Mouse (Mus musculus) megakaryocyte, embryonic 14.5 days (primary cell): ENCODE measurements around the gene Optn. TPM values are rescaled to one million over a fixed set of nuclear protein-coding genes. Genes with fewer than 3 reads are reported as not detected.

Source experiments
- H3K27me3 ChIP-seq: replicated peaks from 2 replicates; pipeline ENCODE3; 2012; ENCODE audit warnings: inconsistent platforms
- H3K36me3 ChIP-seq: replicated peaks from 2 replicates; pipeline ENCODE3; 2012; ENCODE audit warnings: low read length, inconsistent platforms, mixed read lengths
- H3K4me1 ChIP-seq: 2 replicates; pipeline ENCODE4 v1.6.1; 2012; ENCODE audit warnings: inconsistent platforms
- H3K4me3 ChIP-seq: replicated peaks from 2 replicates; pipeline ENCODE3; 2012; ENCODE audit warnings: moderate library complexity, mild to moderate bottlenecking, inconsistent platforms
- H3K9me3 ChIP-seq: 2 replicates; pipeline ENCODE4 v1.6.1; 2012; ENCODE audit warnings: inconsistent platforms
- FLI1 ChIP-seq: IDR thresholded peaks from 2 replicates; pipeline ENCODE4 v1.6.1; 2012; ENCODE audit warnings: low read length, inconsistent platforms, mixed read lengths
- GATA1 ChIP-seq: IDR thresholded peaks from 3 replicates; pipeline ENCODE4 v1.6.1; 2012; ENCODE audit warnings: mixed read lengths, low read length, inconsistent platforms, borderline replicate concordance
- polyA plus RNA-seq: library from polyadenylated mRNA; stranded (reverse); fragments of >175 nt; gene quantifications from 2 replicates; pipeline ENCODE4 v1.2.3, GENCODE M21; 2012; ENCODE audit warnings: low replicate concordance; ENCODE audit not compliant: insufficient read depth

Gene Optn
- polyA plus RNA-seq, 1 experiment, result 24.7 TPM

GRCm38 (mm10) chr2:4988826-4989424 lies 74.9 kb downstream of the Optn start:
- Histone ChIP-seq H3K4me1 (no peaks in the 10 kb centered on the region), H3K4me3 (no peak overlapping the region), H3K9me3 (no peaks in the 10 kb centered on the region), H3K36me3 (peaks cover 43% of the 10 kb centered on the region), H3K27me3 (no peaks in the 10 kb centered on the region)
- TF ChIP-seq FLI1 (no peak), GATA1 (no peak)

DNA sequence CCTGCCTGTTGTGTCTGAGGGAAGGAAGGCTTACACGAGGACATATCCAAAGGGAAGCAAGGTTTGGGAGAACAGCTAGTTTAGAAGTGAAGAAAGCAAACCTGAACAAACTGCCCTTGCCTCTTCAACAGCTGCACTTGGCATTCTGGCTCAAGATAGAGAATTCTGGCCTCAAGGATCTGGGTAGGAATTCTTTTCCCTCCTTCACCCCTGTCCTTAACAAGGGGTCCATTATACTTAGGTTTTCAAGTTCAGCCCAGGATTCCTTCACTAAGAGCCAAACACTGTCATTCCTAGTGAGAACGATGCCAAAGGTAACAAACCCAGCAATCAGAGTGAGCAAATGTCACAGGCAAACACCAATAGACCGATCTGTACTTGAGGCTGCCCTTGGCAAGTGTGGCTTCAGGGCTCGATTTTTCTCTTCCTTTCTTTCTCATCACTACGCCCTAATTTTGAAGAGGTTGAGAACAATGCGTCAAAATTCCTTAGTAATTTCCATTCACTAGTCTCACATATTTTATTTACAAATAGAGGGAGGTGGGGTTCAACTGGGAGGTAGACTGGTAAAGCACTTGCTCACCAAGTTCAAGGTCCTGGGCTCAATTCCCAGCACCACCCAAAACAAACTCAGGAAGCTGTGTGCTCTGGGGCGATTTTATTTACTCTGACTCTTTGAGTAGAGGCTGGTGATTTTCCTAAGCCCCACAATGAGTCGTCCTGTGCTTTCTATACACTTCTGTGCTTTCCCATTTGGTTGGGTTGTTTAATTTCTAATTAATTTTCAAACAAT lies 76.3 kb downstream of the Optn start:
- TF ChIP-seq GATA1, result no peak
- no peak for TF ChIP-seq FLI1
- H3K36me3 ChIP-seq, result peaks cover 29% of the 10 kb centered on the region
- H3K27me3 ChIP-seq, result no peaks in the 10 kb centered on the region
- no peak overlapping the region for H3K4me3 ChIP-seq
- H3K4me1 ChIP-seq, result no peaks in the 10 kb centered on the region
- no peaks in the 10 kb centered on the region for H3K9me3 ChIP-seq

GRCm38 (mm10) chr2:4986798-4987197 lies 77.1 kb downstream of the Optn start:
- Histone ChIP-seq H3K4me3 (no peak overlapping the region), H3K27me3 (peaks cover 1% of the 10 kb centered on the region), H3K4me1 (no peaks in the 10 kb centered on the region), H3K9me3 (no peaks in the 10 kb centered on the region), H3K36me3 (peaks cover 22% of the 10 kb centered on the region)
- TF ChIP-seq GATA1 (no peak), FLI1 (no peak)

DNA sequence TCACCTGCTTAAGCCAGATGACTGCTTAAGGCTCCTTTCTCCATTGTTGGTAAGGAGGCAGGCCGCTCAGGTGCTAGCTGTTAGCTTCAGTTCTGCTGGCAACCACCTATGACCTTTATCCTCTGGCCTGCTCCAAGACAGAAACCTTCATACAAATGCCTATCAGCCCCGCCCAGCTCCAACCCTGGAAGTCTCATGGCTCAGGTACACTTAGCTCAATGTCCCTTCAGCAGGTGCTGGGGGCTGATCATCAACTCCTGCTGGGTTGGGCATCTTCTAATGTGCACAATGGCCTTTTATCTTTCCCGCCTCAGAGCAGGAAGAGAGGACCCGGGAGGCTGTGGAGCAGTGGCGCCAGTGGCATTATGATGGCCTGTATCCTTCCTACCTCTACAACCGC lies 78.9 kb downstream of the Optn start:
- Histone ChIP-seq H3K36me3 (peaks cover 5% of the 10 kb centered on the region), H3K4me1 (no peaks in the 10 kb centered on the region), H3K4me3 (no peak overlapping the region), H3K27me3 (peaks cover 10% of the 10 kb centered on the region), H3K9me3 (no peaks in the 10 kb centered on the region)
- no peak for TF ChIP-seq FLI1
- TF ChIP-seq GATA1, result no peak

- H3K27me3 ChIP-seq, result peaks cover 14% of the 10 kb centered on the region
- TF ChIP-seq GATA1 (no peak), FLI1 (no peak)
- no peaks in the 10 kb centered on the region for H3K9me3 ChIP-seq
- H3K36me3 ChIP-seq, result no peaks in the 10 kb centered on the region
- no peaks in the 10 kb centered on the region for H3K4me1 ChIP-seq
- no peak overlapping the region for H3K4me3 ChIP-seq
These were observed 79.9 kb downstream of the Optn start for GRCm38 (mm10) chr2:4983987-4984386.

DNA sequence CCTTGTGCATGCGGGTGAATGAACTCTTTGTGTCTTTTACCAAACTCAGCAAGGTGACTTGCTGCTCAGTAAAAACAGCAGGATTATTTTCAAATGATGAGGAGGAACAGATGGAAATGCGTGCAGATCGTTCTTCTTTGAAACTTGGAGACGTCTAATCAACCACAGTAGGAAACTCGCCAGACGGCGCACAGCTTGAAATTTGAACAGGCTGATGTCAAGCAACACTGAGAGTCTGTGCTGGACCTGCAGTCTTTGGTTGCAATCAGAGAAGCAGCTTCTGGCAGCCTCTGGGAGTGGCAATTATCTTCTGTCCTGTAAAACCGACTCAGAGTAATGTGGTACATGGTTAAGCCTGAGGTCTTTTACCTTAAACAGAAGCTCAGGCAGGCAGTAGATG lies 85.8 kb downstream of the Optn start:
- TF ChIP-seq GATA1 (no peak), FLI1 (no peak)
- Histone ChIP-seq H3K9me3 (no peaks in the 10 kb centered on the region), H3K36me3 (no peaks in the 10 kb centered on the region), H3K4me1 (peaks cover 6% of the 10 kb centered on the region), H3K27me3 (peaks cover 28% of the 10 kb centered on the region), H3K4me3 (no peak overlapping the region)

DNA sequence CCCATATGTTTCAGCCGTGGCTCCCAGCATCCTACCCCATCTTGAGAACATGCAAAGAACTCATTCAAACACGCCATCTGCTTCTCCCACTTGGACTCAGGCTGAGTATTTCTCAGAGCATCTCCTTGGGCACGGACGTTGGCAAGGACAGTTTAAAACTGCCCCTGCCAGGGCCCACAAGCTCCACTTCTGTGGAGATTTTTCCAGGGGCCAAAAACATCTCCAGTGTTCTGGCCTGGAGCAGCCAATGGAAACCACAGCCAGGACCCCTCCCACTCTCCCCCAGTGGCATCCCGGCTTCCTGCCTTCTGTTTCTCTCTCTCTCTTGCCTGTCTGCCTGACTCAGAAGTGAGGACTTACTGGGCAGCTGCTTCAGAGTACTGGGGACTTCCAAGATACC lies 88.0 kb downstream of the Optn start, which contains the start of gene Ucma:
Gene Ucma (plus strand): TSS at position 316 of the 400 bp plus-strand sequence.
- Histone ChIP-seq H3K9me3 (no peaks in the 10 kb centered on the region), H3K36me3 (no peaks in the 10 kb centered on the region), H3K27me3 (peaks cover 23% of the 10 kb centered on the region), H3K4me3 (no peak within 1 kb of the TSS), H3K4me1 (peaks cover 6% of the 10 kb centered on the region)
- TF ChIP-seq GATA1, result no peak
- no peak for TF ChIP-seq FLI1

Other genes with a start within 250 kb of the Optn start
- gene Sephs1, start 182.5 kb downstream of the Optn start, polyA plus RNA-seq, result 0.61 and 2.5 TPM in 2 replicates
- 3.0 TPM in 1 of 2 replicates, not detected in the other for gene Phyh, start 145.0 kb downstream of the Optn start, polyA plus RNA-seq
- not detected in 2 replicates for gene Ucma, start 87.9 kb downstream of the Optn start, polyA plus RNA-seq
- gene Mcm10, start 51.3 kb downstream of the Optn start, polyA plus RNA-seq, result 3.9 and 6.6 TPM in 2 replicates
- gene Ccdc3, start 73.7 kb upstream of the Optn start, polyA plus RNA-seq, result not detected in 2 replicates